Mouse (Mus musculus): ENCODE data around the gene Mindy2. TPM values are rescaled to one million over a fixed set of nuclear protein-coding genes. Genes with fewer than 3 reads are reported as not detected.

The Mindy2 gene
- total RNA-seq, 1 experiment from 2014 or later = 17.3 TPM

- DNase-seq = no peak
Observed at GRCm38 (mm10) chr9:70666811-70667210, 9.8 kb upstream of the Mindy2 start.

GRCm38 (mm10) chr9:70665372-70666145, 8.6 kb upstream of the Mindy2 start:
- no peak for DNase-seq

- DNase-seq = no peak
Observed at GRCm38 (mm10) chr9:70664847-70665246, 7.9 kb upstream of the Mindy2 start.

- no peak for DNase-seq
Observed at GRCm38 (mm10) chr9:70658266-70658665, 1.3 kb upstream of the Mindy2 start.

GRCm38 (mm10) chr9:70656130-70657007, 605 bp downstream of the Mindy2 start, which contains the start of gene Gm10642:
TSS of gene Gm10642 (plus strand) at chr9:70656251.
- DNase-seq = peak; percentile 27

- DNase-seq = no peak
Observed at GRCm38 (mm10) chr9:70655764-70656129, 1.2 kb downstream of the Mindy2 start.

GRCm38 (mm10) chr9:70654496-70654895, 2.5 kb downstream of the Mindy2 start:
- DNase-seq = no peak

- DNase-seq = no peak
Observed at GRCm38 (mm10) chr9:70653875-70654274, 3.1 kb downstream of the Mindy2 start.

GRCm38 (mm10) chr9:70652221-70652620, 4.8 kb downstream of the Mindy2 start:
- no peak for DNase-seq

GRCm38 (mm10) chr9:70650994-70651393, 6.0 kb downstream of the Mindy2 start:
- DNase-seq = no peak

- DNase-seq = no peak
Observed at GRCm38 (mm10) chr9:70650260-70650659, 6.7 kb downstream of the Mindy2 start.

- DNase-seq = no peak
Observed at GRCm38 (mm10) chr9:70636748-70637147, 20.2 kb downstream of the Mindy2 start.

- DNase-seq = no peak
Observed at GRCm38 (mm10) chr9:70631665-70632064, 25.3 kb downstream of the Mindy2 start.

GRCm38 (mm10) chr9:70629711-70630110, 27.3 kb downstream of the Mindy2 start:
- DNase-seq = no peak

- DNase-seq = no peak
Observed at GRCm38 (mm10) chr9:70611026-70611673, 45.8 kb downstream of the Mindy2 start.

- peak; percentile 16 for DNase-seq
Observed at GRCm38 (mm10) chr9:70602186-70602845, 54.7 kb downstream of the Mindy2 start.

- DNase-seq = no peak
Observed at GRCm38 (mm10) chr9:70598271-70598670, 58.7 kb downstream of the Mindy2 start.

- DNase-seq = no peak
Observed at GRCm38 (mm10) chr9:70591486-70591885, 65.5 kb downstream of the Mindy2 start.

- no peak for DNase-seq
Observed at GRCm38 (mm10) chr9:70590775-70591174, 66.2 kb downstream of the Mindy2 start.

- DNase-seq = no peak
Observed at GRCm38 (mm10) chr9:70587171-70587570, 69.8 kb downstream of the Mindy2 start.

- no peak for DNase-seq
Observed at GRCm38 (mm10) chr9:70585172-70585571, 71.8 kb downstream of the Mindy2 start.

GRCm38 (mm10) chr9:70584641-70585040, 72.3 kb downstream of the Mindy2 start:
- no peak for DNase-seq

Measured in adrenal gland, postnatal 25 days (tissue).